Mouse (Mus musculus): ENCODE measurements at regions not wholly inside any gene's neighbourhood (a gene's known extent, or its start where the extent isn't known, plus 50 kb on each side); places are given as distances from the start of the nearest gene placed in this dataset.

- in situ Hi-C loops (cut with MboI; ENCODE audit: unreplicated experiment in 2 of 2) = loop anchor here (10.0 kb wide), 6 partner anchors 149 to 1051 kb away; no protein-coding TSS in a partner anchor
These were observed 339.3 kb downstream of the Rnf144a start for GRCm38 (mm10) chr12:26075638-26076254.

- in situ Hi-C loops (cut with MboI; ENCODE audit: unreplicated experiment in 2 of 2) = loop anchor here (10.0 to 25.0 kb wide), 7 partner anchors 153 to 1047 kb away; no protein-coding TSS in a partner anchor
These were observed 342.9 kb downstream of the Rnf144a start for GRCm38 (mm10) chr12:26072180-26072579.

GRCm38 (mm10) chr12:26071610-26072009 lies 343.4 kb downstream of the Rnf144a start:
- in situ Hi-C loops (cut with MboI; ENCODE audit: unreplicated experiment in 2 of 2) = loop anchor here (10.0 to 25.0 kb wide), 7 partner anchors 153 to 1047 kb away; no protein-coding TSS in a partner anchor

- in situ Hi-C loops (cut with MboI; ENCODE audit: unreplicated experiment in 2 of 2) = loop anchor here in 1 of 2 experiments (25.0 kb wide), 1 partner anchor 631 kb away; no protein-coding TSS in a partner anchor
These were observed 346.4 kb downstream of the Rnf144a start for GRCm38 (mm10) chr12:26068685-26069008.

GRCm38 (mm10) chr12:26067866-26068684 lies 347.0 kb downstream of the Rnf144a start:
- in situ Hi-C loops (cut with MboI; ENCODE audit: unreplicated experiment in 2 of 2) = loop anchor here in 1 of 2 experiments (25.0 kb wide), 1 partner anchor 631 kb away; no protein-coding TSS in a partner anchor

- in situ Hi-C loops (cut with MboI; ENCODE audit: unreplicated experiment in 2 of 2) = loop anchor here in 1 of 2 experiments (25.0 kb wide), 1 partner anchor 623 kb away; no protein-coding TSS in a partner anchor
These were observed 354.7 kb downstream of the Rnf144a start for GRCm38 (mm10) chr12:26060378-26060777.

- in situ Hi-C loops (cut with MboI; ENCODE audit: unreplicated experiment in 2 of 2) = loop anchor here in 1 of 2 experiments (25.0 kb wide), 1 partner anchor 622 kb away; no protein-coding TSS in a partner anchor
These were observed 356.0 kb downstream of the Rnf144a start for GRCm38 (mm10) chr12:26059090-26059489.

GRCm38 (mm10) chr12:26057491-26058054 lies 357.5 kb downstream of the Rnf144a start:
- in situ Hi-C loops (cut with MboI; ENCODE audit: unreplicated experiment in 2 of 2) = loop anchor here in 1 of 2 experiments (25.0 kb wide), 1 partner anchor 620 kb away; no protein-coding TSS in a partner anchor

- in situ Hi-C loops (cut with MboI; ENCODE audit: unreplicated experiment in 2 of 2) = no loop called here
These were observed 368.1 kb downstream of the Rnf144a start for GRCm38 (mm10) chr12:26046991-26047390.

- in situ Hi-C loops (cut with MboI; ENCODE audit: unreplicated experiment in 2 of 2) = no loop called here
These were observed 369.7 kb downstream of the Rnf144a start for GRCm38 (mm10) chr12:26045321-26045720.

- in situ Hi-C loops (cut with MboI; ENCODE audit: unreplicated experiment in 2 of 2) = no loop called here
These were observed 402.1 kb downstream of the Rnf144a start for GRCm38 (mm10) chr12:26012951-26013350.

GRCm38 (mm10) chr12:25994063-25994462 lies 421.0 kb downstream of the Rnf144a start:
- in situ Hi-C loops (cut with MboI; ENCODE audit: unreplicated experiment in 2 of 2) = no loop called here

GRCm38 (mm10) chr12:25991801-25992525 lies 423.1 kb downstream of the Rnf144a start:
- in situ Hi-C loops (cut with MboI; ENCODE audit: unreplicated experiment in 2 of 2) = no loop called here

- in situ Hi-C loops (cut with MboI; ENCODE audit: unreplicated experiment in 2 of 2) = no loop called here
These were observed 432.5 kb downstream of the Rnf144a start for GRCm38 (mm10) chr12:25982545-25982944.

- in situ Hi-C loops (cut with MboI; ENCODE audit: unreplicated experiment in 2 of 2) = no loop called here
These were observed 436.7 kb downstream of the Rnf144a start for GRCm38 (mm10) chr12:25978335-25978734.

GRCm38 (mm10) chr12:25958584-25958983 lies 456.5 kb downstream of the Rnf144a start:
- in situ Hi-C loops (cut with MboI; ENCODE audit: unreplicated experiment in 2 of 2) = no loop called here

- in situ Hi-C loops (cut with MboI; ENCODE audit: unreplicated experiment in 2 of 2) = no loop called here
These were observed 457.5 kb downstream of the Rnf144a start for GRCm38 (mm10) chr12:25957547-25957946.

GRCm38 (mm10) chr12:25947107-25947506 lies 467.9 kb downstream of the Rnf144a start:
- in situ Hi-C loops (cut with MboI; ENCODE audit: unreplicated experiment in 2 of 2) = no loop called here

GRCm38 (mm10) chr12:25946121-25946520 lies 468.9 kb downstream of the Rnf144a start:
- in situ Hi-C loops (cut with MboI; ENCODE audit: unreplicated experiment in 2 of 2) = no loop called here

GRCm38 (mm10) chr12:25938856-25939255 lies 476.2 kb downstream of the Rnf144a start:
- in situ Hi-C loops (cut with MboI; ENCODE audit: unreplicated experiment in 2 of 2) = no loop called here
